Mouse (Mus musculus) urinary bladder, postnatal 14 days (tissue): ENCODE measurements at regions not wholly inside any gene's neighbourhood (a gene's known extent, or its start where the extent isn't known, plus 50 kb on each side); places are given as distances from the start of the nearest gene placed in this dataset.
"Not testable (repeated sequence)": the region's sequence is repeated elsewhere in the genome, so short reads cannot be mapped to it uniquely, and the experiment has no call there.

Source experiments
- DNase-seq: peaks from one replicate; pipeline ENCODE4 v3.0.0; 2021; ENCODE audit warnings: low spot score

GRCm38 (mm10) chr3:79002173-79002848 lies 284.0 kb downstream of the Rapgef2 start:
- DNase-seq: no peak

GRCm38 (mm10) chr3:79001754-79002153 lies 284.6 kb downstream of the Rapgef2 start:
- DNase-seq: no peak

GRCm38 (mm10) chr3:79000293-79000692 lies 286.0 kb downstream of the Rapgef2 start:
- no peak for DNase-seq

GRCm38 (mm10) chr3:78999803-79000202 lies 286.5 kb downstream of the Rapgef2 start:
- DNase-seq: no peak

GRCm38 (mm10) chr3:78988120-78988519 lies 298.2 kb downstream of the Rapgef2 start:
- DNase-seq: no peak

- DNase-seq: no peak
These were observed 299.6 kb downstream of the Rapgef2 start for GRCm38 (mm10) chr3:78986726-78987125.

GRCm38 (mm10) chr3:78981057-78981456 lies 305.3 kb downstream of the Rapgef2 start:
- DNase-seq: no peak

- DNase-seq: no peak
These were observed 307.5 kb downstream of the Rapgef2 start for GRCm38 (mm10) chr3:78978781-78979180.

GRCm38 (mm10) chr3:78966683-78967549 lies 319.4 kb downstream of the Rapgef2 start:
- not testable (repeated sequence) for DNase-seq

- DNase-seq: no peak
These were observed 322.0 kb downstream of the Rapgef2 start for GRCm38 (mm10) chr3:78964231-78964858.

- DNase-seq: no peak
These were observed 327.5 kb downstream of the Rapgef2 start for GRCm38 (mm10) chr3:78958781-78959180.

GRCm38 (mm10) chr3:78955364-78955763 lies 331.0 kb downstream of the Rapgef2 start:
- no peak for DNase-seq

- DNase-seq: not testable (repeated sequence)
These were observed 336.9 kb downstream of the Rapgef2 start for GRCm38 (mm10) chr3:78949385-78949784.

GRCm38 (mm10) chr3:78948700-78949099 lies 337.6 kb downstream of the Rapgef2 start:
- no peak for DNase-seq

- peak; percentile 54 for DNase-seq
These were observed 338.1 kb downstream of the Rapgef2 start for GRCm38 (mm10) chr3:78948171-78948570.

- DNase-seq: no peak
These were observed 339.1 kb downstream of the Rapgef2 start for GRCm38 (mm10) chr3:78947183-78947582.

- DNase-seq: no peak
These were observed 342.1 kb downstream of the Rapgef2 start for GRCm38 (mm10) chr3:78944185-78944584.

GRCm38 (mm10) chr3:78932975-78933374 lies 353.3 kb downstream of the Rapgef2 start:
- no peak for DNase-seq

- DNase-seq: no peak
These were observed 366.5 kb downstream of the Rapgef2 start for GRCm38 (mm10) chr3:78919850-78920249.

- peak; percentile 73 for DNase-seq
These were observed 366.9 kb downstream of the Rapgef2 start for GRCm38 (mm10) chr3:78919407-78919806.

GRCm38 (mm10) chr3:78908196-78908844 lies 378.0 kb downstream of the Rapgef2 start:
- DNase-seq: no peak

- no peak for DNase-seq
These were observed 378.5 kb downstream of the Rapgef2 start for GRCm38 (mm10) chr3:78907778-78908177.
